Comparison of ENCODE assay signal across 17 mouse cellular contexts in genomic region chr15:59155289-59155623, GRCm38 (mm10).
DNase-seq lines count a peak whose midpoint lies in the region; ATAC-seq and TF ChIP-seq lines count a peak whose summit lies in the region.
"Had no signal": no experiment of that assay in that cellular context is flagged by ENCODE, and none has a peak within 500 bp of the region (broad histone marks: within the 10 kb centered on the region; RNA-seq: fewer than 3 reads in every experiment).

No protein-coding gene starts in this region.

- H3K4me2 ChIP-seq in forebrain, embryonic 15.5 days (replicated peaks), result no peak overlapping the region
- H3K4me2 ChIP-seq in forebrain, postnatal 0 days (ENCODE audit: low read depth), result no peak overlapping the region
- no peak overlapping the region for H3K4me2 ChIP-seq in lung, postnatal 0 days (replicated peaks; ENCODE audit: low read depth, low read length)
- H3K4me2 ChIP-seq in midbrain, embryonic 11.5 days, result no peak overlapping the region
- H3K4me2 ChIP-seq: embryonic facial prominence, embryonic 12.5 days; limb, embryonic 12.5 days; liver, embryonic 13.5 days; lung, embryonic 15.5 days had no signal

- no peak for TF ChIP-seq CTCF in forebrain, postnatal 0 days (IDR thresholded peaks at IDR 0.05; ENCODE audit: low read depth)
- TF ChIP-seq CTCF in lung, postnatal 0 days (IDR thresholded peaks at IDR 0.05), result no peak

- no peaks in the 10 kb centered on the region for H3K9me3 ChIP-seq in forebrain, embryonic 15.5 days
- H3K9me3 ChIP-seq in forebrain, postnatal 0 days (ENCODE audit: low read length), result no peaks in the 10 kb centered on the region
- no peaks in the 10 kb centered on the region for H3K9me3 ChIP-seq in lung, postnatal 0 days (ENCODE audit: low read length)
- H3K9me3 ChIP-seq in midbrain, embryonic 11.5 days (ENCODE audit: control insufficient read depth, low read length), result no peaks in the 10 kb centered on the region
- H3K9me3 ChIP-seq: embryonic facial prominence, embryonic 12.5 days; limb, embryonic 12.5 days; liver, embryonic 13.5 days; lung, embryonic 15.5 days had no signal

- H3K27ac ChIP-seq in forebrain, embryonic 15.5 days (replicated peaks), result peak overlapping the region; percentile 55
- H3K27ac ChIP-seq in forebrain, postnatal 0 days (ENCODE audit: low read depth, low read length), result no peak overlapping the region
- no peak overlapping the region for H3K27ac ChIP-seq in lung, postnatal 0 days (ENCODE audit: low read length)
- H3K27ac ChIP-seq in midbrain, embryonic 11.5 days (ENCODE audit: low read depth, low read length), result no peak overlapping the region
- H3K27ac ChIP-seq: embryonic facial prominence, embryonic 12.5 days; gastrocnemius, adult 2 months; limb, embryonic 12.5 days; liver, embryonic 13.5 days; lung, embryonic 15.5 days had no signal

- H3K4me3 ChIP-seq in forebrain, embryonic 15.5 days, result no peak overlapping the region
- H3K4me3 ChIP-seq in forebrain, postnatal 0 days (ENCODE audit: low read depth, low read length), result no peak overlapping the region
- no peak overlapping the region for H3K4me3 ChIP-seq in lung, postnatal 0 days (ENCODE audit: low read depth, low read length)
- H3K4me3 ChIP-seq in midbrain, embryonic 11.5 days (ENCODE audit: low read depth, low read length), result no peak overlapping the region
- H3K4me3 ChIP-seq: embryonic facial prominence, embryonic 12.5 days; gastrocnemius, adult 2 months; limb, embryonic 12.5 days; liver, embryonic 13.5 days; lung, embryonic 15.5 days had no signal

- peaks cover 22% of the 10 kb centered on the region for H3K4me1 ChIP-seq in forebrain, embryonic 15.5 days
- peaks cover 15% of the 10 kb centered on the region for H3K4me1 ChIP-seq in forebrain, postnatal 0 days (ENCODE audit: insufficient read depth)
- H3K4me1 ChIP-seq in lung, postnatal 0 days (ENCODE audit: insufficient read depth, low read depth, low read length), result no peaks in the 10 kb centered on the region
- peaks cover 16% of the 10 kb centered on the region for H3K4me1 ChIP-seq in midbrain, embryonic 11.5 days (ENCODE audit: control insufficient read depth, insufficient read depth, low read length)
- H3K4me1 ChIP-seq: liver, embryonic 13.5 days had no signal

- H3K36me3 ChIP-seq in forebrain, embryonic 15.5 days, result no peaks in the 10 kb centered on the region
- no peaks in the 10 kb centered on the region for H3K36me3 ChIP-seq in forebrain, postnatal 0 days (ENCODE audit: insufficient read depth)
- H3K36me3 ChIP-seq in lung, postnatal 0 days (ENCODE audit: insufficient read depth, low read length), result no peaks in the 10 kb centered on the region
- no peaks in the 10 kb centered on the region for H3K36me3 ChIP-seq in midbrain, embryonic 11.5 days (ENCODE audit: control insufficient read depth, insufficient read depth, low read length)
- H3K36me3 ChIP-seq: embryonic facial prominence, embryonic 12.5 days; limb, embryonic 12.5 days; liver, embryonic 13.5 days; lung, embryonic 15.5 days had no signal

- no peak for TF ChIP-seq EP300 in lung, postnatal 0 days (IDR thresholded peaks at IDR 0.05)

- DNase-seq in forebrain, postnatal 0 days, result no peak
- no peak for DNase-seq in lung, postnatal 0 days (ENCODE audit: low spot score)
- DNase-seq in lung, postnatal 4 days, result no peak
- DNase-seq in midbrain, embryonic 11.5 days (ENCODE audit: low spot score, missing footprints), result no peak
- DNase-seq in thymus, postnatal 4 days, result no peak
- no peak for DNase-seq in cerebellum, postnatal 14 days
- DNase-seq in right cerebral cortex, adult 2 months (ENCODE audit: low spot score in 2 of 2), result no peak
- DNase-seq: adrenal gland, adult 8-10 months; gastrocnemius, adult 2 months; kidney, adult 11 months; kidney, postnatal 10 days; liver, embryonic 13.5 days; thymus, adult 18-20 months had no signal

- H3K27me3 ChIP-seq in forebrain, embryonic 15.5 days, result no peaks in the 10 kb centered on the region
- no peaks in the 10 kb centered on the region for H3K27me3 ChIP-seq in forebrain, postnatal 0 days (ENCODE audit: insufficient read depth, low read length)
- no peaks in the 10 kb centered on the region for H3K27me3 ChIP-seq in lung, postnatal 0 days (replicated peaks; ENCODE audit: insufficient read depth, low read length)
- no peaks in the 10 kb centered on the region for H3K27me3 ChIP-seq in midbrain, embryonic 11.5 days (ENCODE audit: control insufficient read depth, insufficient read depth, low read length)
- H3K27me3 ChIP-seq: embryonic facial prominence, embryonic 12.5 days; limb, embryonic 12.5 days; liver, embryonic 13.5 days; lung, embryonic 15.5 days had no signal

- H3K9ac ChIP-seq in forebrain, embryonic 15.5 days (replicated peaks), result no peak overlapping the region
- no peak overlapping the region for H3K9ac ChIP-seq in forebrain, postnatal 0 days
- H3K9ac ChIP-seq in lung, postnatal 0 days (replicated peaks; ENCODE audit: low read depth), result no peak overlapping the region
- no peak overlapping the region for H3K9ac ChIP-seq in midbrain, embryonic 11.5 days (ENCODE audit: low read length)
- H3K9ac ChIP-seq: embryonic facial prominence, embryonic 12.5 days; limb, embryonic 12.5 days; liver, embryonic 13.5 days; lung, embryonic 15.5 days had no signal

- ATAC-seq in forebrain, embryonic 15.5 days (replicated peaks), result peak; percentile 12; the same call in 1 of the 2 replicates
- no peak for ATAC-seq in forebrain, postnatal 0 days
- ATAC-seq in lung, postnatal 0 days, result peak; percentile 41; the same call in 1 of the 2 replicates
- peak; percentile 31; the same call in 1 of the 2 replicates for ATAC-seq in midbrain, embryonic 11.5 days (ENCODE audit: low FRiP score)
